Mouse (Mus musculus) neural tube, embryonic 11.5 days (tissue): Measurements from ENCODE around the gene Eps8l1. TPM values are rescaled to one million over a fixed set of nuclear protein-coding genes. Genes with fewer than 3 reads are reported as not detected.

ENCODE experiments used
- ATAC-seq: fragments of 200-750 bp; cut with Nextera tagmentation; 2 replicates; pipeline ENCODE4 v1.8.0; 2017; ENCODE audit warnings: moderate number of reproducible peaks, mild to moderate bottlenecking, moderate TSS enrichment, moderate library complexity; ENCODE audit not compliant: insufficient read depth, low FRiP score, low TSS enrichment
- DNase-seq: peaks from one replicate; pipeline ENCODE4 v3.0.0-alpha.2; 2015; ENCODE audit warnings: low spot score
- H3K27ac ChIP-seq: fragments of 300-500 bp; sonication (generic); 2 replicates; pipeline ENCODE4 v1.5.1; 2014; ENCODE audit warnings: low read depth, mild to moderate bottlenecking, low read length
- H3K27me3 ChIP-seq: fragments of 300-500 bp; sonication (generic); 2 replicates; pipeline ENCODE4 v1.6.1; 2014; ENCODE audit warnings: mild to moderate bottlenecking, low read length, mixed read lengths; ENCODE audit not compliant: control insufficient read depth, insufficient read depth
- H3K36me3 ChIP-seq: fragments of 300-500 bp; sonication (generic); 2 replicates; pipeline ENCODE4 v1.6.1; 2014; ENCODE audit warnings: mild to moderate bottlenecking, low read length, moderate library complexity, mixed read lengths; ENCODE audit not compliant: control insufficient read depth, insufficient read depth
- H3K4me1 ChIP-seq: fragments of 300-500 bp; sonication (generic); 2 replicates; pipeline ENCODE4 v1.6.1; 2014; ENCODE audit warnings: low read length, mixed read lengths; ENCODE audit not compliant: control insufficient read depth, insufficient read depth
- H3K4me2 ChIP-seq: fragments of 300-500 bp; sonication (generic); 2 replicates; pipeline ENCODE4 v1.6.1; 2014; ENCODE audit warnings: low read depth, mild to moderate bottlenecking, moderate library complexity
- H3K4me3 ChIP-seq: fragments of 300-500 bp; sonication (generic); 2 replicates; pipeline ENCODE4 v1.5.1; 2014; ENCODE audit warnings: low read depth, low read length
- H3K9ac ChIP-seq: fragments of 300-500 bp; sonication (generic); 2 replicates; pipeline ENCODE4 v1.6.1; 2014; ENCODE audit warnings: mild to moderate bottlenecking, low read length
- H3K9me3 ChIP-seq: fragments of 300-500 bp; sonication (generic); 2 replicates; pipeline ENCODE4 v1.6.1; 2016; ENCODE audit warnings: low read length; ENCODE audit not compliant: control insufficient read depth
- WGBS: fragments of 180-500 bp; shearing (Covaris S2); extraction: QIAGEN DNeasy Blood & Tissue Kit; methylation state at CpG from one replicate; pipeline ENCODE4 v1.1.7; 2014; 5-methylcytosine and 5-hydroxymethylcytosine counted together
- polyA plus RNA-seq: library from polyadenylated mRNA; unstranded; fragments of >200 nt; fragmentation: Nextera tagmentation; extraction: Ambion mirVana; gene quantifications from 2 replicates; pipeline ENCODE4 v1.2.1, GENCODE M21; 2014

Eps8l1 gene
- polyA plus RNA-seq, 1 experiment from 2014 or later, result 4.6 TPM

DNA sequence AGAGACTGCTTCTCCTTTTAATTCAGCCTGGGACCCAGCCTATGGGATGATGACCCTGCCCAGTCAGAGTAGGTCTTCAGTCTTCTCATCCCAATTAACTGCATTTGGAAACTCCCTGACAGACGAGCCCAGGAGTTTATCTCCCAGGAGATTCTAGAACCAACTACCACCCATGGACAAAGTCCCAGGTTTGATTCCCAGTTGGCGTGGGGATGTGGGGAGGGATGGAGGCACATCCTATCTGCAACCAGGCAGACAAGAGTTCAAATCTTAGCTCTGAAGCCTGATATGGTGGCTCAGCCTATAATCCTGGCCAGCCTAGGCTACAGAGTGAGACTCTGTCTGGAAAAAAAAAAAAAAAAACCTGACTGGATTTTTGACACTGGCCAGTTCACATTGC is 22.8 kb upstream of the Eps8l1 start:
- Histone ChIP-seq H3K27me3 (no peaks in the 10 kb centered on the region), H3K36me3 (peaks cover 5% of the 10 kb centered on the region), H3K9me3 (no peaks in the 10 kb centered on the region), H3K4me1 (no peaks in the 10 kb centered on the region), H3K4me2 (no peak overlapping the region), H3K27ac (no peak overlapping the region), H3K4me3 (no peak overlapping the region), H3K9ac (no peak overlapping the region)
- DNase-seq (no peak), ATAC-seq (no peak)
- 87% methylated on average over 2 of the region's 2 CpGs for WGBS

DNA sequence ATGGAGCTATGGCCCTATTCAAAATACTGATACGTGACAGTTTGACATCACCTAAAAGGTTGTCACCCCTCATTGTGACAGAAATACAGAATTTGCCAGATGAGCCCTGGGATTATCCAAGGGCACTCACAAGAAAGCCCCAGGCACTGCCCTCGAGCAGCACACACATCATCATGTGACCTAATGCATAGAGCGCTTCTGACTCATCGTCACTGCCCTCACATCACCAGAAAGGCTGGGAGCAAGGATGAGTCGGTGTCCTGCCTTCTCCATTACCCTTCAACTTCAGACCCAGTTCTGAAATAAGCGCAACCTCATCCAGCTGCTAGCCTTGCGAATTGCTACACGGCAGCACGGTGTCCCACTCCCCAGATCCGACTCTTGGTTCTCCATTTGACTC is 19.9 kb upstream of the Eps8l1 start:
- Histone ChIP-seq H3K9ac (no peak overlapping the region), H3K4me2 (no peak overlapping the region), H3K9me3 (no peaks in the 10 kb centered on the region), H3K36me3 (peaks cover 3% of the 10 kb centered on the region), H3K4me3 (no peak overlapping the region), H3K4me1 (no peaks in the 10 kb centered on the region), H3K27me3 (no peaks in the 10 kb centered on the region), H3K27ac (no peak overlapping the region)
- 91% methylated on average over 10 of the region's 10 CpGs for WGBS
- no peak for ATAC-seq
- DNase-seq, result no peak

DNA sequence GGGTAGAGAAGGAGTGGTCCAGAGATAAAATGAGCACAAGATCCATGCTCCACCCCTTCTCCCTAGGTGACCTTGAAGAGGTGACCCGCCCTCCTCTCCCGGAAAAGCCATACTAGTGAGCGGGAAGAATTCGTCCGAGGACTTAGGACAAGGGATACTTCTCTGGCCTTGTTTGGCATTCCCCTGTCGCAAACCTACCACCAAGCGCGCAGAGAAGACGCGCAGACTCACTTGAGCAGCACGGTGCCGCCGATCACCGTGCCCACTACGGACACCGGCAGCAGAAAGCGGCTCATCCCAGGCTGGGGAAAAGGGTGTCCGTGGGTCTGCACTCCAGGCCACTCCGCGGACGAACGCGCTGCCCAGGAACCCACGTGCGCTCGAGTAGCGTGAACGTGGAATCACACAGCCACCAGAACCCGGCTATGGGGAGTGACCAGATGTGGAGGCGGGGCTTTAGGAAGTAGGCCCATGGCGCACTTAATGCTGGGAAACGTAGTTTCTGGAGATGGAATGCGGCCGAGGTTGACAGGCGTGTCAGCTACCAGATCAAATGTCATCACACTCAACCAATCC is 15.2 kb upstream of the Eps8l1 start, which contains the start of gene Rdh13:
Gene Rdh13 (minus strand): TSS at position 434 of the 576 bp plus-strand sequence.
- peaks cover 3% of the 10 kb centered on the region for H3K36me3 ChIP-seq
- under 1% methylated on average over 35 of the region's 35 CpGs for WGBS
- H3K4me3 ChIP-seq, result peak within 1 kb of the TSS; percentile 70
- peak within 1 kb of the TSS; percentile 64 for H3K4me2 ChIP-seq
- ATAC-seq, result peak; percentile 96
- no peaks in the 10 kb centered on the region for H3K4me1 ChIP-seq
- H3K9ac ChIP-seq, result peak within 1 kb of the TSS; percentile 72
- no peaks in the 10 kb centered on the region for H3K27me3 ChIP-seq
- no peaks in the 10 kb centered on the region for H3K9me3 ChIP-seq
- DNase-seq, result peak; percentile 85
- peak within 1 kb of the TSS; percentile 34; the same call in 1 of the 2 replicates for H3K27ac ChIP-seq

DNA sequence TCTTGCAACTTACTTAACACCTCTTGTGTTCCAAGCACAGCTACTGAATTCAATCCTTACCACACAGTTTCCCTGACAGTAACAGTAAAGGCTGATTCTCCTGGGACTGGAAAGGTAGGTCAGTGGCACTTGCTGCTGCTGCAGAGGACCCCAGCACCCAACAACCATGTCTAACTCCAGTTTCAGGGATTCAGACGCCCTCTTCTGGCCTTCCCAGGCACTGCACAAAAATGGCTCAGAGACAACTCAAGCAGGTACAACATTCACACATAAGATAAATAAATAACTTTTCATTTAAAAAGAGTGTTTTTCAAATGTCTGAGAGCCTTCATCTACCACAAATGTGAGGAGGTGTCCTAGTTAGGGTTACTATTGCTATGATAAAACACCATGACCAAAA is 13.3 kb upstream of the Eps8l1 start:
- Histone ChIP-seq H3K9ac (no peak overlapping the region), H3K4me1 (no peaks in the 10 kb centered on the region), H3K9me3 (no peaks in the 10 kb centered on the region), H3K36me3 (peaks cover 1% of the 10 kb centered on the region), H3K4me3 (no peak overlapping the region), H3K27ac (no peak overlapping the region), H3K4me2 (no peak overlapping the region), H3K27me3 (no peaks in the 10 kb centered on the region)
- DNase-seq (no peak), ATAC-seq (no peak)
- 0% methylated on average over 1 of the region's 1 CpGs for WGBS

DNA sequence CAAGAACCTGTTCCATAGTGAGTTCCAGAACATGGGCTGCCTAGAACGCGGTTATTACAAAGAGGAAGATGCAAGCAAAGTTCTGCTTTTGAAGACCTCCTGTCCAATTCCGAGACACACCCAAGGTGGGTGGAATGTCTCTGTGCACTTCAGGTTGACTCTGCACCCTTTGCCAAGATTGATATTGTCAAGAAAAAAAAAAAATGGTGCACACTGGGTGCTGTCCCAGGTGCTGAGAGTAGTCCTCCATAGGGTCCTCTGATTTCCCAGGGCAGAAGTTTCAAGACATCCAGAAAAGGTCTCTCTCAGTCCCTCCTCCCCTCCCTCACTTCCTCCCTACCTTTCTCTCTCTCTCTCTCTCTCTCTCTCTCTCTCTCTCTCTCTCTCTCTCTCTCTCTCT is 12.0 kb upstream of the Eps8l1 start:
- no peak overlapping the region for H3K4me2 ChIP-seq
- ATAC-seq (no peak), DNase-seq (no peak)
- no peak overlapping the region for H3K27ac ChIP-seq
- H3K9ac ChIP-seq, result no peak overlapping the region
- no peak overlapping the region for H3K4me3 ChIP-seq
- no peaks in the 10 kb centered on the region for H3K9me3 ChIP-seq
- no peaks in the 10 kb centered on the region for H3K36me3 ChIP-seq
- no peaks in the 10 kb centered on the region for H3K27me3 ChIP-seq
- WGBS, result 85% methylated on average over 3 of the region's 3 CpGs
- H3K4me1 ChIP-seq, result no peaks in the 10 kb centered on the region

DNA sequence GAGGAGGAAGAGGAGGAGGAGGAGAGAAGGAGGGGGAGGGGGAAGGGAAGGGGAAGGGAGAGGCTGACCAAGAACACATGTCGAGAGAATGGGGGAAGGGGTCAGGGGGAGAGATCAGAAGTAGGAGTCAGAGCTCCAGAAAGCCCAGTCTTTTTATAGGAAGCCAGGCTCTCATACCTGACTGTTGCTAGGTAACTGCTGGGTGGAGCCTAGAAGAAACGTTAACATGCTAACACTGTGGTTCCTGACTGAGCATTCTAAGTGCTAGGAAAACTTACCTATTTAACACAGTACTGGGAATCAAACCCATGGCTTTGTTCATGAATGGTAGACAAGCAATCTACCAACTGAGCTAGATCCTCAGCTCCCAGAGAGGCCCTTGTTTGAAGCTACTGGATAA is 11.3 kb upstream of the Eps8l1 start:
- 33% methylated on average over 2 of the region's 2 CpGs for WGBS
- Histone ChIP-seq H3K9me3 (no peaks in the 10 kb centered on the region), H3K4me3 (no peak overlapping the region), H3K4me2 (no peak overlapping the region), H3K27ac (no peak overlapping the region), H3K36me3 (no peaks in the 10 kb centered on the region), H3K4me1 (no peaks in the 10 kb centered on the region), H3K27me3 (no peaks in the 10 kb centered on the region), H3K9ac (no peak overlapping the region)
- no peak for ATAC-seq
- DNase-seq, result no peak

DNA sequence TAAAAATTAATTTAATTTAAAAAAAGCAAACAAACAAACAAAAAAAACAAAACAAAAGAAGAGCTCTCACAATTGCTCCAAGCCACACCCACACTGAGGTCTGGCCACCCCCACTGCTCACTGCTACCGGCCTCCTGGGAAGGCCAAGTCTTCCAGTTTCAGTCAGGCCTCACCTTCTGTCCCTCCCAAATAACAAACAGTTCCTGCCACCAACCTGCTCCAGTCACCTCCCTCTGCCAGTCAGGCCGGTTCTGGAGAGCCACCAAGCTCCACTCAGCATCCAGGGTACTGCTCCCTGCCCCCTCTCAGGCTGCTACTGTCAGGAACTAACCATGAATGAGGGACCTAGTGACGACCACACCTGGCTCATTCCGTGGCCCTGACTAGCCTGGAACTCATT is 7.8 kb upstream of the Eps8l1 start:
- no peak overlapping the region for H3K4me2 ChIP-seq
- no peak overlapping the region for H3K27ac ChIP-seq
- no peak overlapping the region for H3K9ac ChIP-seq
- no peaks in the 10 kb centered on the region for H3K27me3 ChIP-seq
- H3K36me3 ChIP-seq, result no peaks in the 10 kb centered on the region
- H3K9me3 ChIP-seq, result no peaks in the 10 kb centered on the region
- WGBS, result 18% methylated on average over 4 of the region's 4 CpGs
- DNase-seq, result no peak
- ATAC-seq, result no peak
- no peak overlapping the region for H3K4me3 ChIP-seq
- no peaks in the 10 kb centered on the region for H3K4me1 ChIP-seq

DNA sequence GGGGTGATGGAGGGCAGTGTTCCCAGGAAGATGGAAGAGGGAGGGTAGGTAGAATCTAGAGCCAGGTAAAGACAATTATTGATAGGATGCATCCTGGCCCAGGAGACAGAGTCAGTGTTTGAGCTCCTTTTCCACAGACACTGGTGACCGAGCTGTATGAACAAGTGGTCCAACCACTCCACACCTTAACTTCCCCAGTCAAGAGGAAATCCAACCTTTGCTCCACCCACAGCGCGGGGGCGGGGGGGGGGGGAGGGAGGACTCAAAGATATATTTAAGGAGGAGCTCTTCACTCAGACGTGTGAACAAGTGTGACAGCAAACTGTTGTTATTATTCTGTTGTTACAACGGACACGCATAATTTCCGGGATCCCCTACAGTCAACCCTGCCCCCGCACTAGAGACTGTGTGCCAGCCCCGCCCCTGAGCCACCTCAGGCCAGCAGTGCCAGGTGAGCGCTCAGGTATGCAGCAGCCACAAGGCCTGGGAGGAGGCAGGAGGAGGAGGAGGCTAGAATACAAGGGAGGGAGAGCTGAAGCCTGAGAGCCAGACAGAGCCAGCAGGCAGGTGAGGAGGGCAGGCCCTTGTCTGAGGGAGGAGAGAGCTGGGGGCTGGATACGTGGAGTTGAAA is 3.8 kb downstream of the Eps8l1 start:
- H3K27ac ChIP-seq, result no peak overlapping the region
- H3K4me3 ChIP-seq, result no peak overlapping the region
- peaks cover under 1% of the 10 kb centered on the region; the same call in 1 of the 2 replicates for H3K27me3 ChIP-seq
- no peaks in the 10 kb centered on the region for H3K9me3 ChIP-seq
- no peak overlapping the region for H3K9ac ChIP-seq
- 10% methylated on average over 12 of the region's 12 CpGs for WGBS
- DNase-seq (no peak), ATAC-seq (no peak)
- no peaks in the 10 kb centered on the region for H3K36me3 ChIP-seq
- H3K4me2 ChIP-seq, result no peak overlapping the region
- no peaks in the 10 kb centered on the region for H3K4me1 ChIP-seq

DNA sequence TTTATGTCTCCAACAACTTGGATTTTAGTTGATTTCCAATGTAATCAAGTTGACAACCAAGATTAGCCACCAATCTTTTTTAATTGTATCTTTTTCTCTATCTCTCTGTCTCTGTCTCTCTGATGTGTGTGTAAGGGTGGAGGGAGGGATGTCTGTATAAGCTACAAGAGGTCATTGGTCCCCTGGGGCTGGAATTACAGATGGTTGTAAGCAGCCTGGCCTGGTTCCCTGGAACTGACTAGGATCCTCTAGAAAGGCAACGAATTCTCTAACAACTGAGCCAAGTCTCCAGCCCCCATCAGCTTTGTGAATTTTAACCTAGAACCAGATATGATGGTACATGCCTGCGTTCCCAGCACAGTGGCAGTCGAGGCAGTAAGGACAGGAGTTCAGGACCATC is 7.3 kb downstream of the Eps8l1 start:
- Histone ChIP-seq H3K9me3 (no peaks in the 10 kb centered on the region), H3K36me3 (no peaks in the 10 kb centered on the region), H3K9ac (no peak overlapping the region), H3K27me3 (peaks cover 27% of the 10 kb centered on the region), H3K27ac (no peak overlapping the region), H3K4me1 (no peaks in the 10 kb centered on the region; the same call in 1 of the 2 replicates), H3K4me3 (no peak overlapping the region), H3K4me2 (no peak overlapping the region)
- ATAC-seq, result no peak
- WGBS, result 74% methylated on average over 3 of the region's 3 CpGs
- no peak for DNase-seq
